ENCODE assay signal across 8 mouse cellular contexts in the genomic region with DNA sequence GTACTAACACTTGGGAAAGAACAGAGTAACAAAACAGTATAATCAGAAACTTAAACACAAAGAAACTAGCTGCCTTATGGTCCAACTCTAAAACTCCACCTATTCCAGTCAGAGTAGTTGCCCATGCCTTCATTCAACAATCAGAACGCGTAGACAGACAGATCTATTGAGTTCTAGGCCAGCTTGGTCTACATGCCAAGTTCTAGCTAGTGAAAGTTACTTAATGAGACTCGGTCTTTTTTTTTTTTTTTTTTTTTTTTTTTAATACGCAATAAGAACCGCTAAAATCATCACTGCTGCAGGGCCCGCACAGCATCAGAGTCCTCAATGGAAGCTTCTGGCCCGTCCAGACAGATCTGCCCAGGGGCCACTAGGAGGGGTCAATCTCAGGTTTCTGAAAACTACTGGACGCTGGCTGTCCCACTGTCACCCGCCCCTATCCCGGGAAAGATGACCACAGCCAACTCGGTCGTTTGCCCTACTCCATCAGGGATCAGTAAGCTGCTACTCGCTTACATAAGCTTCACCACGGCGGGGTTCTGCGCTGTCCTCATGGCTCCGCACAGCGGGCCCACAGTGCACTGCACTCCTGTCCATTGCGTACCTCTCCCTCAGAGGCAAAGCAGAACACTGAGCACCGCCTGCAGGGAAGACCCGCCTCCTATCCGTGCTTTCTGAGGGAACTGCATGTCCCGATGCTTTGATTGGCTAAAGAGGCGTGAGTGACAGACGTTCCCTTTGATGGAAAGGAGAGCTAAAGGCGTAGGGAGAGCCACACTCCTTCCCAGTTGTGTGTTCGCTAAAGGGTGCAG. TPM values are rescaled to one million over a fixed set of nuclear protein-coding genes. Genes with fewer than 3 reads are reported as not detected.
DNase-seq lines count a peak whose midpoint lies in the region; ATAC-seq lines count a peak whose summit lies in the region.

A gene (plus strand): TSS at position 795 of the 812 bp plus-strand sequence.

- H3K9me3 ChIP-seq in heart, embryonic 13.5 days, result 0 out of 2 replicates have a peak, but pooled peaks cover 6% of the 10 kb centered on the region
- H3K9me3 ChIP-seq in liver, embryonic 12.5 days (replicated peaks), result no peaks in the 10 kb centered on the region
- no peaks in the 10 kb centered on the region for H3K9me3 ChIP-seq in stomach, embryonic 15.5 days

- H3K4me3 ChIP-seq in brown adipose tissue, adult 24 weeks (ENCODE audit: insufficient read depth, low read depth, low read length), result peak within 1 kb of the TSS; percentile 91
- H3K4me3 ChIP-seq in heart, embryonic 13.5 days, result peak within 1 kb of the TSS; percentile 77
- H3K4me3 ChIP-seq in liver, embryonic 12.5 days, result peak within 1 kb of the TSS; percentile 67
- H3K4me3 ChIP-seq in stomach, embryonic 15.5 days (replicated peaks), result peak within 1 kb of the TSS; percentile 72

- peak within 1 kb of the TSS; percentile 67 for H3K27ac ChIP-seq in brown adipose tissue, adult 24 weeks (replicated peaks; ENCODE audit: low read depth, low read length)
- H3K27ac ChIP-seq in heart, embryonic 13.5 days (replicated peaks), result peak within 1 kb of the TSS; percentile 95
- peak within 1 kb of the TSS; percentile 89 for H3K27ac ChIP-seq in liver, embryonic 12.5 days
- peak within 1 kb of the TSS; percentile 99 for H3K27ac ChIP-seq in stomach, embryonic 15.5 days

- no peaks in the 10 kb centered on the region for H3K4me1 ChIP-seq in brown adipose tissue, adult 24 weeks (ENCODE audit: control insufficient read depth, insufficient read depth, insufficient read length, low read length)
- H3K4me1 ChIP-seq in heart, embryonic 13.5 days, result peaks cover 12% of the 10 kb centered on the region
- H3K4me1 ChIP-seq in liver, embryonic 12.5 days, result peaks cover 20% of the 10 kb centered on the region
- H3K4me1 ChIP-seq in stomach, embryonic 15.5 days, result no peaks in the 10 kb centered on the region

- peak; percentile 97 for ATAC-seq in heart, embryonic 13.5 days (ENCODE audit: extremely low read depth, insufficient number of reproducible peaks, low FRiP score, low TSS enrichment)
- peak; percentile 94 for ATAC-seq in liver, embryonic 12.5 days
- ATAC-seq in stomach, embryonic 15.5 days (ENCODE audit: insufficient read depth, low FRiP score, low read depth), result peak; percentile 98

- WGBS in heart, embryonic 13.5 days, result 2% methylated on average over 27 of the region's 27 CpGs
- 3% methylated on average over 27 of the region's 27 CpGs for WGBS in liver, embryonic 12.5 days (ENCODE audit: insufficient replicate concordance)
- 2% methylated on average over 27 of the region's 27 CpGs for WGBS in stomach, embryonic 15.5 days

- peak within 1 kb of the TSS; percentile 87 for H3K4me2 ChIP-seq in heart, embryonic 13.5 days
- H3K4me2 ChIP-seq in liver, embryonic 12.5 days, result peak within 1 kb of the TSS; percentile 80
- peak within 1 kb of the TSS; percentile 94 for H3K4me2 ChIP-seq in stomach, embryonic 15.5 days

- peak; percentile 93 for DNase-seq in CD4-positive, CD25-positive, alpha-beta regulatory T cell, adult 2 months (ENCODE audit: low read depth, low spot score)
- DNase-seq in fat pad, adult 2 months (ENCODE audit: extremely low read depth, low read depth, low spot score), result peak; percentile 54
- peak; percentile 94 for DNase-seq in kidney, postnatal 10 days
- peak; percentile 61 to 75 for DNase-seq in natural killer cell, adult 2 months (ENCODE audit: low spot score in 2 of 2)

- H3K36me3 ChIP-seq in heart, embryonic 13.5 days, result peaks cover 41% of the 10 kb centered on the region
- peaks cover 30% of the 10 kb centered on the region for H3K36me3 ChIP-seq in liver, embryonic 12.5 days
- peaks cover 17% of the 10 kb centered on the region for H3K36me3 ChIP-seq in stomach, embryonic 15.5 days

- peak within 1 kb of the TSS; percentile 85 for H3K9ac ChIP-seq in heart, embryonic 13.5 days
- peak within 1 kb of the TSS; percentile 71 for H3K9ac ChIP-seq in liver, embryonic 12.5 days
- H3K9ac ChIP-seq in stomach, embryonic 15.5 days, result peak within 1 kb of the TSS; percentile 65; the same call in 1 of the 2 replicates

- H3K27me3 ChIP-seq in heart, embryonic 13.5 days (replicated peaks), result no peaks in the 10 kb centered on the region
- H3K27me3 ChIP-seq in liver, embryonic 12.5 days (replicated peaks), result no peaks in the 10 kb centered on the region
- H3K27me3 ChIP-seq in stomach, embryonic 15.5 days (replicated peaks), result no peaks in the 10 kb centered on the region

RNA-seq across cellular contexts. Expression of the gene that starts here (rescaled TPM):
- polyA plus RNA-seq in brown adipose tissue, adult 24 weeks (2012; ENCODE audit: insufficient read depth, insufficient read length, missing spikeins), result 5.3 and 7.2 TPM in 2 replicates
- polyA plus RNA-seq in heart, embryonic 13.5 days (2015; fragmentation: Nextera tagmentation; extraction: Ambion mirVana), result 5.0 and 5.7 TPM in 2 replicates
- polyA plus RNA-seq in liver, embryonic 12.5 days (2016; fragmentation: Nextera tagmentation; extraction: Ambion mirVana), result 3.3 and 3.6 TPM in 2 replicates
- 8.5 and 9.6 TPM in 2 replicates for polyA plus RNA-seq in stomach, embryonic 15.5 days (2015; fragmentation: Nextera tagmentation; extraction: Ambion mirVana)

Comparison
In these comparisons a context has a peak if more than half of its experiments do, and no peak if none do; other contexts are left out.
1. Peak in every context shown above with its lines: DNase-seq, ATAC-seq, H3K4me3 ChIP-seq and H3K27ac ChIP-seq.